ENCODE assay signal across 11 mouse cellular contexts in genomic region chr4:136224677-136225460, GRCm38 (mm10). TPM values are rescaled to one million over a fixed set of nuclear protein-coding genes. Genes with fewer than 3 reads are reported as not detected.
DNase-seq lines count a peak whose midpoint lies in the region; ATAC-seq and TF ChIP-seq lines count a peak whose summit lies in the region.
"Had no signal": no experiment of that assay in that cellular context is flagged by ENCODE, and none has a peak within 500 bp of the region (broad histone marks: within the 10 kb centered on the region; RNA-seq: fewer than 3 reads in every experiment).

No protein-coding gene starts in this region.

- 82% methylated on average over 23 of the region's 23 CpGs for whole genome bisulfite sequencing in forebrain, embryonic 14.5 days
- 81% methylated on average over 23 of the region's 23 CpGs for WGBS in midbrain, embryonic 10.5 days
- WGBS in kidney, embryonic 14.5 days = 83% methylated on average over 23 of the region's 23 CpGs

- no peak overlapping the region for H3K9ac ChIP-seq in forebrain, embryonic 14.5 days (ENCODE audit: low read length)
- H3K9ac ChIP-seq in kidney, embryonic 14.5 days (ENCODE audit: low read depth, low read length) = no peak overlapping the region

- DNase-seq in testis, postnatal 14 days (ENCODE audit: low spot score) = no peak
- no peak for DNase-seq in forebrain, embryonic 14.5 days (ENCODE audit: low spot score)
- no peak for DNase-seq in midbrain, embryonic 10.5 days (ENCODE audit: low spot score)
- no peak for DNase-seq in layer of hippocampus, postnatal 25 days (ENCODE audit: extremely low spot score in 1 of 2, low spot score in 1 of 2)
- no peak for DNase-seq in heart, postnatal 36 days
- DNase-seq: lung, adult 2 months; thymus, postnatal 36 days had no signal

- no peak for TF ChIP-seq CTCF in testis, adult 2 months (IDR thresholded peaks at IDR 0.05; ENCODE audit: control insufficient read depth, insufficient read depth, insufficient replicate concordance, low read depth, low read length)

- TF ChIP-seq POLR2A in testis, adult 2 months (IDR thresholded peaks at IDR 0.05; ENCODE audit: control insufficient read depth, low read depth, low read length) = no peak; the same call in 1 of the 2 replicates

- intact Hi-C loops in heart, postnatal 36 days (cut with DNase I) = no loop called here

- H3K4me1 ChIP-seq in testis, adult 2 months (ENCODE audit: control insufficient read depth, insufficient read depth, low read length) = peaks cover 2% of the 10 kb centered on the region
- peaks cover 18% of the 10 kb centered on the region for H3K4me1 ChIP-seq in forebrain, embryonic 14.5 days (ENCODE audit: control insufficient read depth, insufficient read depth, low read length)
- peaks cover 30% of the 10 kb centered on the region for H3K4me1 ChIP-seq in midbrain, embryonic 10.5 days
- peaks cover 9% of the 10 kb centered on the region for H3K4me1 ChIP-seq in kidney, embryonic 14.5 days (ENCODE audit: control insufficient read depth, insufficient read depth, low read length)

- H3K36me3 ChIP-seq in testis, adult 2 months (ENCODE audit: control insufficient read depth, insufficient read depth, low read length) = no peaks in the 10 kb centered on the region
- no peaks in the 10 kb centered on the region for H3K36me3 ChIP-seq in forebrain, embryonic 14.5 days (ENCODE audit: control insufficient read depth, insufficient read depth, low read length)
- no peaks in the 10 kb centered on the region for H3K36me3 ChIP-seq in midbrain, embryonic 10.5 days
- no peaks in the 10 kb centered on the region for H3K36me3 ChIP-seq in kidney, embryonic 14.5 days (ENCODE audit: control insufficient read depth, insufficient read depth, low read length)

- no peak for ATAC-seq in forebrain, embryonic 14.5 days
- ATAC-seq in kidney, embryonic 14.5 days (ENCODE audit: low FRiP score, low TSS enrichment) = no peak

- no peak overlapping the region for H3K27ac ChIP-seq in testis, adult 2 months (ENCODE audit: control insufficient read depth, insufficient read depth, low read depth, low read length)
- 0 out of 2 replicates have a peak overlapping the region, but pooled peaks have one; percentile 35 for H3K27ac ChIP-seq in forebrain, embryonic 14.5 days (ENCODE audit: low read depth, low read length)
- H3K27ac ChIP-seq in midbrain, embryonic 10.5 days (replicated peaks) = peak overlapping the region; percentile 67
- H3K27ac ChIP-seq in kidney, embryonic 14.5 days (ENCODE audit: low read depth, low read length) = no peak overlapping the region

- H3K4me3 ChIP-seq in testis, adult 2 months (ENCODE audit: control insufficient read depth, low read depth, low read length) = peak overlapping the region; percentile 30
- no peak overlapping the region for H3K4me3 ChIP-seq in forebrain, embryonic 14.5 days (ENCODE audit: low read depth, low read length)
- H3K4me3 ChIP-seq in midbrain, embryonic 10.5 days = no peak overlapping the region
- H3K4me3 ChIP-seq in kidney, embryonic 14.5 days (ENCODE audit: low read length) = no peak overlapping the region

- H3K4me2 ChIP-seq in forebrain, embryonic 14.5 days (ENCODE audit: low read length) = no peak overlapping the region
- H3K4me2 ChIP-seq in kidney, embryonic 14.5 days (replicated peaks; ENCODE audit: low read depth, low read length) = no peak overlapping the region

- H3K9me3 ChIP-seq in forebrain, embryonic 14.5 days (replicated peaks; ENCODE audit: control insufficient read depth, low read length) = no peaks in the 10 kb centered on the region
- H3K9me3 ChIP-seq in midbrain, embryonic 10.5 days (replicated peaks) = no peaks in the 10 kb centered on the region
- no peaks in the 10 kb centered on the region for H3K9me3 ChIP-seq in kidney, embryonic 14.5 days (ENCODE audit: control insufficient read depth, low read length)

- H3K27me3 ChIP-seq in testis, adult 2 months (ENCODE audit: control insufficient read depth, insufficient read depth, low read length) = no peaks in the 10 kb centered on the region
- H3K27me3 ChIP-seq in forebrain, embryonic 14.5 days (replicated peaks; ENCODE audit: control insufficient read depth, insufficient read depth, low read length) = no peaks in the 10 kb centered on the region
- H3K27me3 ChIP-seq in midbrain, embryonic 10.5 days (ENCODE audit: low read depth, poor library complexity, severe bottlenecking) = peaks cover 17% of the 10 kb centered on the region
- no peaks in the 10 kb centered on the region for H3K27me3 ChIP-seq in kidney, embryonic 14.5 days (ENCODE audit: control insufficient read depth, insufficient read depth, low read length)

RNA-seq across cellular contexts. Expression of gene Asap3, which starts 18.7 kb away (rescaled TPM):
- polyA plus RNA-seq in testis, adult 2 months (2012; rRNA removed) = 4.1 and 6.7 TPM in 2 replicates
- 1.6 and 2.4 TPM in 2 replicates for polyA plus RNA-seq in forebrain, embryonic 14.5 days (2014; fragmentation: Nextera tagmentation; extraction: Ambion mirVana)
- 6.0 and 7.1 TPM in 2 replicates for polyA plus RNA-seq in midbrain, embryonic 10.5 days (2016; fragmentation: Nextera tagmentation; extraction: Ambion mirVana)
- polyA plus RNA-seq in kidney, embryonic 14.5 days (2014; fragmentation: Nextera tagmentation; extraction: Ambion mirVana) = 2.0 and 3.0 TPM in 2 replicates
- 1 to 10 TPM; 2.7 to 4.3 TPM for total RNA-seq in layer of hippocampus, postnatal 25 days (2021)
- total RNA-seq in heart, postnatal 36 days (2021) = 10 to 100 TPM in 1 of 2 experiments, 1 to 10 TPM in 1; 9.4 to 11.7 TPM
- total RNA-seq: megakaryocyte-erythroid progenitor cell, adult 5-6 weeks had no signal

RNA-seq across cellular contexts. Expression of gene Tcea3, which starts 22.7 kb away (rescaled TPM):
- polyA plus RNA-seq in testis, adult 2 months (2012; rRNA removed) = 0.49 and 0.54 TPM in 2 replicates
- 0.60 and 1.2 TPM in 2 replicates for polyA plus RNA-seq in forebrain, embryonic 14.5 days (2014; fragmentation: Nextera tagmentation; extraction: Ambion mirVana)
- 0.79 and 0.81 TPM in 2 replicates for polyA plus RNA-seq in midbrain, embryonic 10.5 days (2016; fragmentation: Nextera tagmentation; extraction: Ambion mirVana)
- polyA plus RNA-seq in kidney, embryonic 14.5 days (2014; fragmentation: Nextera tagmentation; extraction: Ambion mirVana) = 5.4 and 6.3 TPM in 2 replicates
- total RNA-seq in layer of hippocampus, postnatal 25 days (2021) = under 1 TPM in 1 of 2 experiments, not detected in 1; 0.52 TPM
- 100 to 1,000 TPM; 121 to 126 TPM for total RNA-seq in heart, postnatal 36 days (2021)
- total RNA-seq: CH12.LX; megakaryocyte-erythroid progenitor cell, adult 5-6 weeks had no signal

RNA-seq across cellular contexts. Expression of gene E2f2, which starts 52.7 kb away (rescaled TPM):
- polyA plus RNA-seq in testis, adult 2 months (2012; rRNA removed) = 0.58 and 1.0 TPM in 2 replicates
- polyA plus RNA-seq in forebrain, embryonic 14.5 days (2014; fragmentation: Nextera tagmentation; extraction: Ambion mirVana) = 4.5 and 5.5 TPM in 2 replicates
- 10.3 and 10.8 TPM in 2 replicates for polyA plus RNA-seq in midbrain, embryonic 10.5 days (2016; fragmentation: Nextera tagmentation; extraction: Ambion mirVana)
- polyA plus RNA-seq in kidney, embryonic 14.5 days (2014; fragmentation: Nextera tagmentation; extraction: Ambion mirVana) = 5.7 and 6.0 TPM in 2 replicates
- total RNA-seq in layer of hippocampus, postnatal 25 days (2021) = 1 to 10 TPM in 1 of 2 experiments, under 1 TPM in 1; 0.59 to 1.2 TPM
- 1 to 10 TPM; 1.4 to 2.1 TPM for total RNA-seq in heart, postnatal 36 days (2021)

RNA-seq across cellular contexts. Expression of gene Zfp46, which starts 59.6 kb away (rescaled TPM):
- polyA plus RNA-seq in testis, adult 2 months (2012; rRNA removed) = 4.8 and 5.4 TPM in 2 replicates
- polyA plus RNA-seq in forebrain, embryonic 14.5 days (2014; fragmentation: Nextera tagmentation; extraction: Ambion mirVana) = 34.4 and 39.7 TPM in 2 replicates
- 23.3 and 30.3 TPM in 2 replicates for polyA plus RNA-seq in midbrain, embryonic 10.5 days (2016; fragmentation: Nextera tagmentation; extraction: Ambion mirVana)
- polyA plus RNA-seq in kidney, embryonic 14.5 days (2014; fragmentation: Nextera tagmentation; extraction: Ambion mirVana) = 12.2 and 22.0 TPM in 2 replicates
- 10 to 100 TPM; 48.8 to 62.9 TPM for total RNA-seq in layer of hippocampus, postnatal 25 days (2021)
- total RNA-seq in heart, postnatal 36 days (2021) = 10 to 100 TPM; 37.4 to 57.1 TPM

Comparison
In these comparisons a context has a peak if more than half of its experiments do, and no peak if none do; other contexts are left out.
1. H3K27ac ChIP-seq: peak in forebrain, embryonic 14.5 days (single experiment) and midbrain, embryonic 10.5 days (single experiment); none in testis, adult 2 months (single experiment) and kidney, embryonic 14.5 days (single experiment).